9 mouse cellular contexts compared by ENCODE assay signal in genomic region chr12:104897051-104897618, GRCm38 (mm10). TPM values are rescaled to one million over a fixed set of nuclear protein-coding genes. Genes with fewer than 3 reads are reported as not detected.
DNase-seq lines count a peak whose midpoint lies in the region; ATAC-seq and TF ChIP-seq lines count a peak whose summit lies in the region.
"Had no signal": no experiment of that assay in that cellular context is flagged by ENCODE, and none has a peak within 500 bp of the region (broad histone marks: within the 10 kb centered on the region; RNA-seq: fewer than 3 reads in every experiment).

No protein-coding gene starts in this region.

- H3K36me3 ChIP-seq in heart, embryonic 10.5 days, result no peaks in the 10 kb centered on the region
- H3K36me3 ChIP-seq in hindbrain, embryonic 15.5 days, result no peaks in the 10 kb centered on the region
- H3K36me3 ChIP-seq in limb, embryonic 14.5 days (ENCODE audit: control insufficient read depth, insufficient read depth, low read length), result no peaks in the 10 kb centered on the region
- H3K36me3 ChIP-seq: liver, embryonic 15.5 days had no signal

- no peak for DNase-seq in heart, embryonic 10.5 days (ENCODE audit: low spot score)
- DNase-seq in heart, postnatal 4 days, result no peak
- peak; percentile 50 for DNase-seq in ZHBTc4 (ENCODE audit: low read depth, low spot score)
- no peak for DNase-seq in limb, embryonic 14.5 days (ENCODE audit: low spot score)
- DNase-seq in ovary, adult 18-20 months (ENCODE audit: low spot score), result no peak
- no peak for DNase-seq in cerebellum, postnatal 36 days

- H3K27me3 ChIP-seq in heart, embryonic 10.5 days (ENCODE audit: insufficient read depth, poor library complexity, severe bottlenecking), result no peaks in the 10 kb centered on the region
- no peaks in the 10 kb centered on the region for H3K27me3 ChIP-seq in hindbrain, embryonic 15.5 days
- no peaks in the 10 kb centered on the region for H3K27me3 ChIP-seq in limb, embryonic 14.5 days (ENCODE audit: control insufficient read depth, insufficient read depth, low read length)
- H3K27me3 ChIP-seq: liver, embryonic 15.5 days had no signal

- H3K9me3 ChIP-seq in heart, embryonic 10.5 days, result no peaks in the 10 kb centered on the region; the same call in 1 of the 2 replicates
- H3K9me3 ChIP-seq in hindbrain, embryonic 15.5 days, result no peaks in the 10 kb centered on the region
- H3K9me3 ChIP-seq in limb, embryonic 14.5 days (ENCODE audit: control insufficient read depth, low read length), result no peaks in the 10 kb centered on the region
- H3K9me3 ChIP-seq: liver, embryonic 15.5 days had no signal

- H3K9ac ChIP-seq in hindbrain, embryonic 15.5 days, result no peak overlapping the region
- no peak overlapping the region for H3K9ac ChIP-seq in limb, embryonic 14.5 days (ENCODE audit: low read depth, low read length, severe bottlenecking)
- H3K9ac ChIP-seq: liver, embryonic 15.5 days had no signal

- no peak overlapping the region for H3K4me3 ChIP-seq in heart, embryonic 10.5 days
- no peak overlapping the region for H3K4me3 ChIP-seq in hindbrain, embryonic 15.5 days
- H3K4me3 ChIP-seq in limb, embryonic 14.5 days (replicated peaks; ENCODE audit: low read length), result no peak overlapping the region
- H3K4me3 ChIP-seq: liver, embryonic 15.5 days had no signal

- WGBS in heart, embryonic 10.5 days, result 59% methylated on average over 8 of the region's 8 CpGs
- 63% methylated on average over 8 of the region's 8 CpGs for WGBS in hindbrain, embryonic 15.5 days
- WGBS in limb, embryonic 14.5 days, result 33% methylated on average over 8 of the region's 8 CpGs

- H3K4me2 ChIP-seq in hindbrain, embryonic 15.5 days, result no peak overlapping the region
- H3K4me2 ChIP-seq in limb, embryonic 14.5 days (replicated peaks; ENCODE audit: low read depth, low read length, severe bottlenecking), result 0 out of 2 replicates have a peak overlapping the region, but pooled peaks have one; percentile 3
- H3K4me2 ChIP-seq: liver, embryonic 15.5 days had no signal

- peaks cover 20% of the 10 kb centered on the region for H3K4me1 ChIP-seq in heart, embryonic 10.5 days
- peaks cover 22% of the 10 kb centered on the region for H3K4me1 ChIP-seq in hindbrain, embryonic 15.5 days (replicated peaks)
- peaks cover 34% of the 10 kb centered on the region for H3K4me1 ChIP-seq in limb, embryonic 14.5 days (ENCODE audit: control insufficient read depth, insufficient read depth, low read length)

- no peak for TF ChIP-seq POLR2A in limb, embryonic 14.5 days (IDR thresholded peaks at IDR 0.05; ENCODE audit: borderline replicate concordance, extremely low read depth, insufficient read depth, insufficient read length)

- H3K27ac ChIP-seq in heart, embryonic 10.5 days, result peak overlapping the region; percentile 64
- no peak overlapping the region for H3K27ac ChIP-seq in hindbrain, embryonic 15.5 days (replicated peaks)
- peak overlapping the region; percentile 75 for H3K27ac ChIP-seq in limb, embryonic 14.5 days (replicated peaks; ENCODE audit: low read depth, low read length)
- H3K27ac ChIP-seq: liver, embryonic 15.5 days had no signal

- peak; percentile 56; the same call in 1 of the 2 replicates for ATAC-seq in hindbrain, embryonic 15.5 days (ENCODE audit: low FRiP score, low read depth)
- ATAC-seq in limb, embryonic 14.5 days (ENCODE audit: low FRiP score, low read depth), result peak; percentile 71
- ATAC-seq in megakaryocyte-erythroid progenitor cell, adult 5-6 weeks (replicated peaks; ENCODE audit: low FRiP score, low TSS enrichment, poor library complexity, severe bottlenecking), result no peak

RNA-seq across cellular contexts. Expression of gene Clmn, which starts 32.3 kb away (rescaled TPM):
- 1.1 and 2.1 TPM in 2 replicates for polyA plus RNA-seq in heart, embryonic 10.5 days (2016; fragmentation: Nextera tagmentation; extraction: Ambion mirVana)
- 1 to 10 TPM; 1.4 to 1.7 TPM for total RNA-seq in heart, postnatal 4 days (2021)
- polyA plus RNA-seq in hindbrain, embryonic 15.5 days (2015; fragmentation: Nextera tagmentation; extraction: Ambion mirVana), result 1.5 and 1.7 TPM in 2 replicates
- polyA plus RNA-seq in limb, embryonic 14.5 days (2012; rRNA removed), result 8.1 and 9.0 TPM in 2 replicates
- polyA plus RNA-seq in limb, embryonic 14.5 days (2014; fragmentation: Nextera tagmentation; extraction: Ambion mirVana), result 2.9 and 3.9 TPM in 2 replicates
- not detected in 2 replicates for total RNA-seq in megakaryocyte-erythroid progenitor cell, adult 5-6 weeks (2014; fragmentation: Nextera tagmentation)
- not detected in 2 replicates for total RNA-seq in megakaryocyte-erythroid progenitor cell, adult 5-6 weeks (2017)
